Mouse (Mus musculus): Measurements from ENCODE around the gene Nqo1. TPM values are rescaled to one million over a fixed set of nuclear protein-coding genes. Genes with fewer than 3 reads are reported as not detected.

Gene Nqo1
- total RNA-seq (2023), result 1.4 and 2.6 TPM in 2 replicates

DNA sequence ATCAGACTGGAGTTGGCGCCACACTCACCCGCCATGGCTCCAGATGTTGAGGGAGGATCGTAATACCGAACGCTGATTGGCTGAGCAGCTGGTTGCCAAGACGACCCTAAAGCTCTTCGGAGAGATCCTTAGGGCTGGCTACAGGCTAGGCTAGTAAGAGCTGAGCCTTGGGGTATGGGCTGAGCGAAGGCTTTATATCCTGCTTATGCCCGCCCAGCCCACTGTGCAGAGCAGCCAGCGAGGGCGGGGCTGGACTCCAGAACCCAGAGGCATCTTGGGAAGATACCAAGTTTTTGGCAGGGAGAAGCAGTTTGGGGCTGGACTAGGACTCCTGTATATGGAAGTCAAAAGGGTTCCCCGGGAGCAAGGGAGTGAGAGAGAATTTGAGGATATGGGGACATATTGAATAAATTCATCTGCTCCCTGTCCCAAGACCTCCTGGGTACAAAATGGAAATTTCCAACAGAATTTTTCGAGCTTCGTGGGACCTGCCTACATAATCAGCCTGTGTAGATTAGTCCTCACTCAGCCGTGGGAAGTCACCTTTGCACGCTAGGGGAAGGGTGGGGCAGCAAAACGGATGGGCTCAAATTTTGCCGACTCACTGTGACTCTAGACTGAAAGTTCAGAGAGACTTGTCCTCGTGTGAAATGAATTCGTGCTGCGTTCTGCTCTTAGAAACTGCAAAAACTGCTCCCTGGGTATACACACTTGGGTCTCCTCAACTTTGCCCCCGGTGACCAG lies at the start of gene Nqo1:
Gene Nqo1, minus strand, starts transcription at position 169 of the 744 bp plus-strand sequence.

DNA sequence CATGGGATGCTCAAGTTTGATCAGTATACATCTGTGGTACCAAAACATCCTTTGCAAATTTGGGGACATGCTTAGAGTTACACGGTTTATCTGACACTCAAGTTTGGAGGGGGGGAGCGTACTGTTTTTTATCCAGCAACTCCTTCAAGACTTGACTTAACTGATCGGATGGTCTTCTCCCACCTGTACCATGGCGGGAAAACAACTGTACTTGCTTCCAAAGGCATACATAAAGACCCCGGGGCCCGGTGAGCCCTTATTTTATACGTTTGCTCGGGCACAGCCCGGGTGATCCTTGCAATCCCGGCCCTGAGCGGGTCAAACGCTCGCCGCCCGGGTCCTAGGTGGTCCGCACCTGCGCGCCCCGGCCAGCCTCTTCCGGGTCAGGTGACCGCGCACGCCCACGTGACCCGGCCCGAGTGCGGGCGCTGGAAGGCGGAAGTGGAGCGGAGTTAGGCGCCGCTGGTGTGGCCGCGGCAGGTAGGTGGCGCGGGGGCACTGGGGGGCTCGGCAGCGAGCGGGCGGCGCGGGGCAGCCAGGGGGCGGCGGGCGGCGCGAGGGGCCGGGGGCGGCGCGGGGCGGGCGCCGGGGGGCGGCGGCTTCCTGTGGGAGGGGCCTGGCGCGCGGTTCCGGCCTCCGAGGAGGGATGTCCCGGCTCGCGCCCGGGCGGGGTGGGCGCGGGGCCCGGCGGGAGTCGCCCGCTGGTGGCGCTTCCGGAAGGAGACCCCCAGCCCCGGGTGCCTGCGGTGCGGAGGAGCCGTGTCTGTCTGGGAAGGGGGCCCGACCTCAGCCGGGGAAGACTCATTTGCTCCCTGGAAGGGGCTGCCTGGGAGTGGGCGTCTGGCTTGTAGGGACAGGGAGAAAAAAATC lies 33.2 kb upstream of the Nqo1 start, which contains the start of gene Wwp2:
Gene Wwp2, plus strand, starts transcription at position 404 of the 870 bp plus-strand sequence.

GRCm38 (mm10) chr8:107424597-107425229 lies 21.7 kb upstream of the Nqo1 start, which contains the start of gene Nob1:
Gene Nob1 (minus strand): TSS chr8:107425051.

Other genes with a start within 250 kb of the Nqo1 start
- gene Nfat5, start 109.7 kb downstream of the Nqo1 start, total RNA-seq (2023), result 89.5 and 113 TPM in 2 replicates
- gene Nob1, start 21.8 kb upstream of the Nqo1 start, total RNA-seq (2023), result 13.5 and 14.4 TPM in 2 replicates
- 134 and 171 TPM in 2 replicates for gene Wwp2, start 33.2 kb upstream of the Nqo1 start, total RNA-seq (2023)
- 24.3 and 25.1 TPM in 2 replicates for gene Psmd7, start 185.3 kb upstream of the Nqo1 start, total RNA-seq (2023)